Mouse (Mus musculus) small intestine, adult 2 months (tissue): ENCODE data around the gene Noc3l. TPM values are rescaled to one million over a fixed set of nuclear protein-coding genes. Genes with fewer than 3 reads are reported as not detected.

Experiments
- H3K27ac ChIP-seq: fragments of 200-500 bp; 2 replicates; pipeline ENCODE4 v1.5.1; 2012; ENCODE audit warnings: low read depth, low read length, control low read depth, inconsistent platforms; ENCODE audit not compliant: insufficient read depth
- H3K27me3 ChIP-seq: fragments of 200-500 bp; 2 replicates; pipeline ENCODE4 v1.6.1; 2012; ENCODE audit warnings: mild to moderate bottlenecking, moderate library complexity, low read length, inconsistent platforms; ENCODE audit not compliant: control insufficient read depth, insufficient read depth
- H3K36me3 ChIP-seq: fragments of 200-500 bp; 2 replicates; pipeline ENCODE4 v1.6.1; 2012; ENCODE audit warnings: mild to moderate bottlenecking, low read length, control low read depth, inconsistent platforms; ENCODE audit not compliant: control insufficient read depth, insufficient read depth
- H3K4me1 ChIP-seq: fragments of 200-500 bp; 2 replicates; pipeline ENCODE4 v1.6.1; 2012; ENCODE audit warnings: low read length, inconsistent platforms, mixed read lengths; ENCODE audit not compliant: control insufficient read depth, insufficient read depth, insufficient read length
- H3K4me3 ChIP-seq: fragments of 200-500 bp; 2 replicates; pipeline ENCODE4 v1.5.1; 2012; ENCODE audit warnings: low read depth, mild to moderate bottlenecking, control low read depth, inconsistent platforms, low read length, moderate library complexity
- CTCF ChIP-seq: fragments of 200-500 bp; IDR thresholded peaks from 2 replicates; pipeline ENCODE4 v1.5.1; 2012; ENCODE audit warnings: low read depth, mild to moderate bottlenecking, control low read depth, inconsistent platforms, low read length, moderate library complexity, mixed read lengths; ENCODE audit not compliant: insufficient replicate concordance, insufficient read length; ENCODE audit errors: extremely low read depth
- POLR2A ChIP-seq: fragments of 200-500 bp; IDR thresholded peaks from 2 replicates; pipeline ENCODE4 v1.6.1; 2012; ENCODE audit warnings: low read depth, mild to moderate bottlenecking, control low read depth, inconsistent platforms, low read length, moderate library complexity
- WGBS: fragments of 180-500 bp; shearing (Covaris S2); methylation state at CpG from one replicate; pipeline ENCODE4 v1.1.7; 2018; 5-methylcytosine and 5-hydroxymethylcytosine counted together
- polyA plus RNA-seq: library from polyadenylated mRNA; depleted of rRNA; stranded (reverse); fragments of >200 nt; gene quantifications from 2 replicates; pipeline ENCODE4 v1.2.3, GENCODE M21; 2012

Noc3l gene
- polyA plus RNA-seq, 1 experiment = 0.94 TPM

DNA sequence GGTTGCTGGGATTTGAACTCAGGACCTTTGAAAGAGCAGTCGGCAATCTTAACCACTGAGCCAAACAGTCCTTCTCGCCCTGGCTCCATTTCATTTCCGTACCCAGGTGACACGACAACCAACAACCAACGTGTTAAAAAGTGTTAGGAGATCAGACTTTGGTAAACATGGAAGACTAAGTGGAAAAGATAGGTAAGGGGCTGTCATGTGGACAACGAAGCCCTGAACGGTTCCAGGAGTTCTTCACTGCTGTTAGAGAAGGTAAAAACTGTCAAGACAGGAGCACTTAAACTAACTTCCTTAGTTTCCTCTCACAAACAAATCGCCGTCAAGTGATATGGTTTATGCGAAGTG lies 17.0 kb upstream of the Noc3l start:
- Histone ChIP-seq H3K36me3 (no peaks in the 10 kb centered on the region), H3K4me1 (peaks cover 2% of the 10 kb centered on the region; the same call in 1 of the 2 replicates), H3K27ac (peak overlapping the region; percentile 58), H3K27me3 (no peaks in the 10 kb centered on the region), H3K4me3 (peak overlapping the region; percentile 98)
- WGBS = 18% methylated on average over 10 of the region's 10 CpGs
- TF ChIP-seq CTCF (no peak), POLR2A (no peak)

- WGBS = 37% methylated on average over 1 of the region's 1 CpGs
- H3K27me3 ChIP-seq = no peaks in the 10 kb centered on the region
- TF ChIP-seq CTCF (no peak), POLR2A (no peak)
- peaks cover 2% of the 10 kb centered on the region; the same call in 1 of the 2 replicates for H3K4me1 ChIP-seq
- no peak overlapping the region for H3K4me3 ChIP-seq
- H3K36me3 ChIP-seq = no peaks in the 10 kb centered on the region
- no peak overlapping the region for H3K27ac ChIP-seq
Measured at GRCm38 (mm10) chr19:38833224-38833623, 14.2 kb upstream of the Noc3l start.

- WGBS = 88% methylated on average over 4 of the region's 4 CpGs
- Histone ChIP-seq H3K27me3 (peaks cover 2% of the 10 kb centered on the region), H3K27ac (no peak overlapping the region), H3K4me1 (no peaks in the 10 kb centered on the region; the same call in 1 of the 2 replicates), H3K36me3 (peaks cover under 1% of the 10 kb centered on the region), H3K4me3 (no peak overlapping the region)
- TF ChIP-seq POLR2A (no peak), CTCF (no peak)
Measured at GRCm38 (mm10) chr19:38820186-38820804, 1.3 kb upstream of the Noc3l start.

- H3K4me3 ChIP-seq = peak overlapping the region; percentile 95
- TF ChIP-seq CTCF = no peak
- TF ChIP-seq POLR2A = no peak
- 9% methylated on average over 16 of the region's 16 CpGs for WGBS
- H3K36me3 ChIP-seq = peaks cover 9% of the 10 kb centered on the region
- H3K27ac ChIP-seq = no peak overlapping the region
- no peaks in the 10 kb centered on the region; the same call in 1 of the 2 replicates for H3K4me1 ChIP-seq
- peaks cover 2% of the 10 kb centered on the region; the same call in 1 of the 2 replicates for H3K27me3 ChIP-seq
Measured at GRCm38 (mm10) chr19:38819427-38819802, 378 bp upstream of the Noc3l start.

DNA sequence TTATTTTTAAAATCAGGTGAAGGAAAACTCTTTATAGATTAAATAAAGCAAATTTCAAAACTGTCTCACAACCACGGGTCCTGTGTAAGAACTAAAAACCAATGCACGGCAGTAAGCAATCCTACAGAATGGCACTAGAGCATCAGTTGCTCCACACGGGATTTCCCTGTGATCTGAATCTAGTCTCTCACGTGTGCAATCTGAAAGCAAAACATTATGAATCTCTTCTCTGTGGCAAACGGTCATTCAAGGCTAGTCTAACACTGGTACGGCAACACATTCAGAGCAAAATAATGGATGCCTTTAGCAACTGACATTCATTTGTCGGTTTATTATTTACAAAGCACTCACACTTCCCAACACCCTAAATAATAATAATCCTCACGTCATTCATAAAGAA lies 846 bp downstream of the Noc3l start:
- Histone ChIP-seq H3K27me3 (peaks cover 2% of the 10 kb centered on the region; the same call in 1 of the 2 replicates), H3K4me3 (no peak overlapping the region), H3K36me3 (peaks cover 16% of the 10 kb centered on the region), H3K4me1 (no peaks in the 10 kb centered on the region; the same call in 1 of the 2 replicates), H3K27ac (no peak overlapping the region)
- 11% methylated on average over 8 of the region's 8 CpGs for WGBS
- no peak for TF ChIP-seq CTCF
- TF ChIP-seq POLR2A = no peak

DNA sequence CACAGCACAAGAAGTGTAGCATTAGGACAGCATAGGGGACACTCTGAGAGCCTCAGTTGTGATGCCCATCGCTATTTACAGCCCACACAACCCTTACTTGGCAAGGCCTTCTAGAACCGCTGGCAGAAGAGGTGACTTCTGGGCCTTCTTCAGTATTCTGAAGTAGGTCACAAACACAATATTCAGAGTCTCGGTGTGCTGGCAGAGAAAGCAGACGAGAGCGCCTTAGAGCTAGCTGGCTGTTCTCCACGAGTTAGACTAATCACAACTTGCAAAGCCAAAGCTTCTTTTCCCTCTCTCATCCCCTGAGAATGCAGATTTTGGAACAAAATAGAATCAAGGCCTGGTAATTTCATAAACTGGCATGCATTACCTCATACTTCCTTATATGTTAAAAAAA lies 20.2 kb downstream of the Noc3l start:
- WGBS = 89% methylated on average over 6 of the region's 6 CpGs
- no peak overlapping the region for H3K27ac ChIP-seq
- no peak overlapping the region for H3K4me3 ChIP-seq
- H3K4me1 ChIP-seq = no peaks in the 10 kb centered on the region
- H3K27me3 ChIP-seq = no peaks in the 10 kb centered on the region
- peaks cover 47% of the 10 kb centered on the region for H3K36me3 ChIP-seq
- TF ChIP-seq CTCF (no peak), POLR2A (no peak)

- 89% methylated on average over 1 of the region's 1 CpGs for WGBS
- TF ChIP-seq POLR2A (no peak), CTCF (no peak)
- H3K36me3 ChIP-seq = peaks cover 51% of the 10 kb centered on the region
- H3K27ac ChIP-seq = no peak overlapping the region
- no peaks in the 10 kb centered on the region for H3K4me1 ChIP-seq
- H3K27me3 ChIP-seq = no peaks in the 10 kb centered on the region
- H3K4me3 ChIP-seq = no peak overlapping the region
Measured at GRCm38 (mm10) chr19:38798291-38798690, 20.7 kb downstream of the Noc3l start.

DNA sequence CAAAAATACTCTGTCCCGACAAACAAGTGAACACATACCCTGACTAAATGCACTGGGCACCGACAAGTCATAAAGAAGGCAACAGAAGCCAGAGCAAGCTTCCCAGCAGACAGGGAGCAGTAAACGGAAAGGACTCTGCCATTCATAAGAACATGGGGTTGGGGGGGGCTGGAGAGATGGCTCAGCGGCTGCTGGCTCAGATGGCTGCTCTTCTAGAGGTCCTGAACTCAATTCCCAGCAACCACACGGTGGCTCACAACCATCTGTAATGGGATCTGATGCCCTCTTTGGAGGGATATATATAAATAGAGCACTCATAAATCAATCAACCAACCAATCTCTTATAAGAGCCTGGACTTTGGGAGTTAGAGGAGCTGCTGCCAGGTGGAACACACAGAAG lies 22.5 kb downstream of the Noc3l start:
- Histone ChIP-seq H3K4me3 (no peak overlapping the region), H3K27me3 (no peaks in the 10 kb centered on the region), H3K4me1 (no peaks in the 10 kb centered on the region), H3K36me3 (peaks cover 58% of the 10 kb centered on the region), H3K27ac (no peak overlapping the region)
- TF ChIP-seq POLR2A (no peak), CTCF (no peak)
- 81% methylated on average over 5 of the region's 5 CpGs for WGBS
